Mouse (Mus musculus) olfactory bulb, adult 2 months (tissue): ENCODE measurements at regions not wholly inside any gene's neighbourhood (a gene's known extent, or its start where the extent isn't known, plus 50 kb on each side); places are given as distances from the start of the nearest gene placed in this dataset.

ENCODE experiments used
- CTCF ChIP-seq: fragments of 200-500 bp; IDR thresholded peaks from 2 replicates; pipeline ENCODE4 v1.5.1; 2012; ENCODE audit warnings: low read depth, mild to moderate bottlenecking, low read length, moderate library complexity; ENCODE audit not compliant: insufficient read depth
- POLR2A ChIP-seq: fragments of 200-500 bp; IDR thresholded peaks from 2 replicates; pipeline ENCODE4 v1.6.1; 2012; ENCODE audit warnings: mild to moderate bottlenecking, low read depth, low read length, moderate library complexity; ENCODE audit not compliant: insufficient read depth

DNA sequence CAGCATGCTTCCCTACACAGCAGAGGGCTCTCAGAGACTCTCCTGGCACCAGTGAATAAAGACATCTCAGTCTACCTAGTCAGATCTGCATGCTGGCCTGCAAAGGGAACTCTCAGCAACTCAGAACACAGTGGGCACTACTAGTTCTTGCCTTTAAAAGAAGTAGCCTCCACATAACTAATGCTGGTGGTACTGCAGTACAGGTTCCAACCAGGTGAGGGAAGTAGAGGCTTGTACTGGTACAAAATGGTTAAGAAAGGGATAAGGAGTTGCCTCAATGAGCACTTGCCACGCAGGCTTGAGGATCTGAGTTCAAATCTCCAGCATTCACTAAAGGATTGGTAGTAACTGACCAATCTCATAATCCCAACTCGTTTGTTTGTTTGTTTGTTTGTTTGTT, 127.7 kb downstream of the Gm4791 start:
- TF ChIP-seq CTCF (no peak), POLR2A (no peak)
